Mouse (Mus musculus): Measurements from ENCODE around the gene Cfap57.
A peak's percentile ranks its signal among the peaks of the same experiment; 100 is the strongest.
"Not testable (repeated sequence)": the region's sequence is repeated elsewhere in the genome, so short reads cannot be mapped to it uniquely, and the experiment has no call there.

Gene Cfap57

DNA sequence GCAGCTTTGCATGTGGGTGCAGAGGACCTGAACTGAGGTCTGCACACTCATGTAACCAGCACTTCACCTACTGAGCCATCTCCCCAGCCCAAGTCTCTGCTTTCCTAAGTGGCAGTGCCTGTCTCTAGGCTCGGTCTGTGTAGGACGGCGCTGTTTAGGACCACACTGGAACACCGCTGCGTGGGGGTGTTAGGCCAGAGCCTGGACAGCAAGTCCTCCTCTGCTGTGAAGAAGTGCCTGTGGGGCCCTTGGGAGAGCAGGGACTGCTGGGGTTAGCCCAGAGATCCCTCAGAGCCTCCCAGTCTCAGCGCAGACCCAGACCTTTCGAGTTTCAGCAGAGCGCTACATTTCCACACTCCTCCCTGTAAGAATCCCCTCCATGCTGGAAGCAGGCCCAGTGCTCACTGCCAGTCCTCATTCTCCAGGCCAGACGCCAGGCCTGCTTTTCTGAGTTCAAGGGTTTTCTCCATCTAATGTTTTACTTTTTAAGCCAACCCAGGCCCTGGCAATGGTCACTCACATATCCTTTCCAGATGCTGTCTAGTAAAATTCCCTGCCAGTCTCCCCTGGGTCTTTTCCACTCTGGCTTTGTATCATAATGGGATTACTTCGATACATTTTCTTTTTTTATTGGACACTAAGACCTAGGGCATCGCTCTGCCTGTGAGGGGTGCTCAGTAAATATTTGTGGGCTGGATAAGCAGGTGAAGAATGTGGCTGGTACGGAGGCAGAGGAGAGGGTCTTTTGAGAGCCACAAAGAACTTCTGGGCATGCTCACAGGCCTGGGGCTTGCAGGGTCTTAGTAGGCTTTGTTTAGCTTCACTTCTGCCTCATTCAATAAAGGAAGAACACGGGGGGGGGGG, 56.3 kb downstream of the Cfap57 start:
- no peak for DNase-seq (ENCODE audit: low read depth)

DNA sequence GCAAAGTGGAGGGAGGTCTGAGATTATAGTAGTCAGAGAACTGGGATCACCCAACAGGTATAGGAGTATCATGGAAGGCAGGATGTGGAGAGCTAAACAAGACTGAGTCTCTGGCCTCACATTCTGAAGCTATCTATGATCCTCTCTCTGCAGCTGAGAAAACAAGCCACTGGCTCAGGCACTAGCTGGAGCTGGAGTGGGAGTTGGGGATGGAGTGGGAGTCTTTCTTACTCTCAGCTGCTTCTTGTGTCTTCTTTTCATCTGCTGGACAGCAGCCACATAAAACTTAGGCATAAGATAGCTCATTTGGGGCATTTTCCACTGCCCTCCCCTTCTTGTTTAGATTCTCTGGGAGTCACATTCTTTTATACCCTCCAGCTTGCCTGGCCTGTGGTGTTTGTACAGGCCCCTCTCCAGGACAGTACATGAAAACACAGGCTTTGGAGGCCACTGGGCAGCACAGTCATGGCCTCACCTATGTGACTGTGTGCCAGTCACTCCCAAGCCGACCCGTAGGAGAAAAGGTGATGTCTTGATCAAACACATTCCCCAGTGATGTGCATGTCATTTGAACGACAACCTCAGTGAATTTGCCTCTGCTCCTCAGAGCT, 67.4 kb downstream of the Cfap57 start:
- no peak for DNase-seq (ENCODE audit: low read depth)

DNA sequence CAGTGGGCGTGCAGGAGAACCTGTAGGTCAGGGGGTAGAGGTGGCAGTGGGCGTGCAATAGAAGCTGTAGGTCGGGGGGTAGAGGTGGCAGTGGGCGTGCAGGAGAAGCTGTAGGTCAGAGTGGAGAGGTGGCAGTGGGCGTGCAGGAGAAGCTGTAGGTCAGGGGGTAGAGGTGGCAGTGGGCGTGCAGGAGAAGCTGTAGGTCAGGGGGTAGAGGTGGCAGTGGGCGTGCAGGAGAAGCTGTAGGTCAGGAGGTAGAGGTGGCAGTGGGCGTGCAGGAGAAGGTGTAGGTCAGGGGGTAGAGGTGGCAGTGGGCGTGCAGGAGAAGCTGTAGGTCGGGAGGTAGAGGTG, 72.5 kb downstream of the Cfap57 start:
- DNase-seq (ENCODE audit: low read depth) = peak; percentile 67

DNA sequence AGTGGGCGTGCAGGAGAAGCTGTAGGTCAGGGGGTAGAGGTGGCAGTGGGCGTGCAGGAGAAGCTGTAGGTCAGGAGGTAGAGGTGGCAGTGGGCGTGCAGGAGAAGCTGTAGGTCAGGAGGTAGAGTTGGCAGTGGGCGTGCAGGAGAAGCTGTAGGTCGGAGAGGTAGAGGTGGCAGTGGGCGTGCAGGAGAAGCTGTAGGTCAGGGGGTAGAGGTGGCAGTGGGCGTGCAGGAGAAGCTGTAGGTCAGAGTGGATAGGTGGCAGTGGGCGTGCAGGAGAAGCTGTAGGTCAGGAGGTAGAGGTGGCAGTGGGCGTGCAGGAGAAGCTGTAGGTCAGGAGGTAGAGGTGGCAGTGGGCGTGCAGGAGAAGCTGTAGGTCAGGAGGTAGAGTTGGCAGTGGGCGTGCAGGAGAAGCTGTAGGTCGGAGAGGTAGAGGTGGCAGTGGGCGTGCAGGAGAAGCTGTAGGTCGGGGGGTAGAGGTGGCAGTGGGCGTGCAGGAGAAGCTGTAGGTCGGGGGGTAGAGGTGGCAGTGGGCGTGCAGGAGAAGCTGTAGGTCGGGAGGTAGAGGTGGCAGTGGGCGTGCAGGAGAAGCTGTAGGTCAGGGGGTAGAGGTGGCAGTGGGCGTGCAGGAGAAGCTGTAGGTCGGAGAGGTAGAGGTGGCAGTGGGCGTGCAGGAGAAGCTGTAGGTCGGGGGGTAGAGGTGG, 73.0 kb downstream of the Cfap57 start:
- not testable (repeated sequence) for DNase-seq (ENCODE audit: low read depth)

DNA sequence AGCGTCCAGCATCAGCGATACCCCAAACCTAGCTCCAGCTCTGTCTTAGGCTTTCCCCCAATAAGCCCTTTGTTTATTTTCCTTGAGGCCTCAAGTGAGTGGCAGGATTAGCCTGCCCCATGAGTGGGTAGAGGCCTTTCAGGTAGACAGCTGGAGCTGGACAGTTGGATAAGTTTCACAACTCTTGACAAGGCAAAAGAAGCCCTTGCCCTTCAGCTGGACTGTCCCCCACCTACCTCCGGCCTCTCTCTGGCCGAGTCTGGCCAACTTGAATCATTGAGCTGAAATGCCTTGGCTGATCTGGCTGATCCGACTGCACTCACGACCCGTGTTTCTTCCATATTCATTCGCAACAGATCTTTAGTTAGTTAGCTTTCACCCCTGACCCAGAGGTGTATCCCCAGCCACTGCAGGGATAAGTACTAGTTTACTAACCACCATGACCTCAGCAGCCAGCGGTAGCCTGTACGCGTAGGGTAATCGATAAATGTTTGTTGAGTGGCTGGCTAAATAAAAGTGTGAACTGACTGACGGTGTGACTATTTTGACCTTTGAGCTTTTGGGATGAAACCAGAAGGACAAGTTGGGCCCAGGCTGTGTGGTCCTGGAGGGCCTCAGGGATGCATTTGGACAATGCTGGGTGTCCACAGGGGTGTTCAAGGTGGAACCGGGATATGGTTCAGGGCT, 76.0 kb downstream of the Cfap57 start:
- no peak for DNase-seq (ENCODE audit: low read depth)

DNA sequence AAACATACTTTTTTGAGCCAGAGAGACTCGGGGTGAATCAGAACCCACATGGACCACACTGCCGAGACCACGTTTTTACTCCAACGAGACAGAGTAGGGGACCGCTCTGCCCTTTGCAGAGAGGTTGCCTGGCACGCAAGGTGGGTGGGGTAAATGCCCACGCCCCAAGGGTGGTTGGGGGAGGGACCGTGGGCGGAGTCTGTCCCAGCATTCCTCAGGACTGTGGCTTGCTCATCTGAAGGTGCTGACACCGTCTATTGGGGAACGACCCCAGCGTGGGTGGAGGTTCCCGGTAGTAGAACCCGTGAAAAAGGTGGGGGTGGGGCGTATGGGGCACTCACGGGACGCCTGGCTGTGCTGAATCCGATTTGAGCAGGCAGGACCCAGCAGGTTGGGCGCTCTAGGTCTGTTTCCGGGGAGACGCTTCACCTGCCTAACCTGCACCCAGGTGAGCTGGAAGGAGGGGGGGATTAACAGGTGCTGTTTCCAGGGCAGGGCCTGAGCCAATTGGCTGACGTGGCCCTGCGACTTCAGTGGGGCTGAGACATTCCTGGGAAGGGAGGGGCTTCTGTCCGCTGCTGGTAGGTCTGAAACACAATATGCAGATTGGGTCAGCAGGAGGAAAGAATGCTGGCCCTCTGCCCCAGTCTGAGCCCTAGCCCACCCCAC, 76.9 kb downstream of the Cfap57 start, which contains the start of gene Tmem125:
Gene Tmem125 (minus strand): TSS at position 453 of the 669 bp plus-strand sequence.
- peak; percentile 6 for DNase-seq (ENCODE audit: low read depth)

DNA sequence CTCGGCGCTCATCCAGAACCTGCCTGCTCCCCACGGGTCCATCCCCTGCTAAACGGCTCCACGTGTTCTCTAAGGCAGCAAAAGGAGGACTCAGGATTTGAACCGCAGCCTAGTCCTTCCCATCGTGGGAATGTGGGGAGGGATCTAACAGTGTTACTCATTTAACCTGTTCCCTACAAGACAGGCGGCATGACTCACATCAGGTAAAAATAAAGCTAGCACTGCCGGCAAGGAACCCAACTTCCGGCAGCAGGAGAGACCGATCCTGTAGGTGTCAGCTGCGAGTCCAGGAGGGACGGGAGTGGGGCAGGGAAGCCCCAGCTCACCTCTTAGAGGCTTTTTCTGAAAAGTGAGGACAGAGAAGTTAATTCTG, 77.4 kb downstream of the Cfap57 start:
- DNase-seq (ENCODE audit: low read depth) = peak; percentile 6

DNA sequence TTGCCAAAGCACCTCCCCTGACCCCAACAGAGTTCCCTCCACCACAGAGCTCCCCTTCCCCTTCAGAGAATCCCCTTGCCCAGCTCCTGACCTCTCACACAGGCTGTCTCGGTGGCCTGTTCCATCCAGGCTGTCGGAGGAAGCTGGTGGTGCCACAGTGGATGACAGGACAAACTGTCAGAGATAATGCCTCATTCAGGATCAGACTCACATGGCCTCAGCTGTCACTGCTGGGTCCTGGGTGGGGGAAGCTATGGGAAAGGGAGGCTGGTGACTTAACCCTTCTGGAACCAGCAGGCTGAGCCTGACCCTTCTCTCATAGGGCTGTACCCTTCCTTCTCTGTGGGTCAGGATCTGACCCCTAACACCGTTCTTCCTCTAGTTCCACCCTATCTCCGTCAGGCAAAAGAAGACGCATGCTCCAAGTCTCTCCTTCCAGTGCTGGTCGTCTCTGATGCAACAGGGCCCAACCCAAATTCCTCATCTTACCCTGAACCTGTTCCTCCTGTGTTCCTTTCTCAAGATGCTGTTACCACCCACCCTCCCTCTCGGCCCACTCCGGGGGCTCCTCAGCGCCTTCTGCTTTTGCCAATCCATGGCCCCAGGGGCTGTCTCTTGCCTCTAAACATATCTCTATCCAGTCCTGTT, 77.9 kb downstream of the Cfap57 start:
- DNase-seq (ENCODE audit: low read depth) = no peak

DNA sequence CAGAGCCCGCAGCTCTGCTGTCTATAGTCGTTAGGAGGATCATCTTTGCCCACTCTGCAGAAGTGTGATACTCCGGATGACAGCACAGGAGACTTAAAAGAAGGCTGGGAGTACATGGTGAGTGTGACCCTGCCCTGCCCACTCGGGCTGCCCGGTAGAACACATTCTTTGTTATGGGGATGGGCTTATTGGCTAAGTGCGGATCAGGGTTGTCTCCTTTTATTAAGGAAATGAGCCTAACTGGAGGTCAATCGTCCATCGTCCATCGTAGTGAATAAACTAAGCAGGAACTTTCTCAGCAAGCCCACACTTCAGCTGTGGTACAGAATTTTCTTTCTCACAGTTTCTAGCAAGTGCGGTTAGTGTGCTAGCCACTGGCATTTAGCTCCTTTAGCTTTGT, 80.7 kb downstream of the Cfap57 start:
- no peak for DNase-seq (ENCODE audit: low read depth)

DNA sequence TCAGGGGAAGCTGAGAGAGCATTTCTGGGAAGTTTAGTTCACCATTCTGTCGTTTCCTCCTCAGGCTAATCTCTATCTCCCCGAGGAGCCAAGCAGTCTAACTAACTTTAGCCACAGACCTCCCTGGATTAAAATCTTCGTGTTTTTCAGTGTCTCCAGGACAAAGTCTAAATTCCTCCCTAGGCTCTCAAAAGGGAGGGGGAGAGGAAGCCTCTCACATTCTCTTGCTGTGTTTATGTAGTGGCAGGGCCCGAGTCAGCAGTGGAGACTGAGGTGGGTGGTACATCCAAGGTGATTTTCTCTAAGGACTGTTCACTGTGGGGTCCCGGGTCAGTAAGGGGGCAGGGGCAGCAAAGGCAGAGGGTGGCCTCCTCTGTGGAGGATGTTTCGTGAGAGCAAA, 82.8 kb downstream of the Cfap57 start:
- DNase-seq (ENCODE audit: low read depth) = no peak

DNA sequence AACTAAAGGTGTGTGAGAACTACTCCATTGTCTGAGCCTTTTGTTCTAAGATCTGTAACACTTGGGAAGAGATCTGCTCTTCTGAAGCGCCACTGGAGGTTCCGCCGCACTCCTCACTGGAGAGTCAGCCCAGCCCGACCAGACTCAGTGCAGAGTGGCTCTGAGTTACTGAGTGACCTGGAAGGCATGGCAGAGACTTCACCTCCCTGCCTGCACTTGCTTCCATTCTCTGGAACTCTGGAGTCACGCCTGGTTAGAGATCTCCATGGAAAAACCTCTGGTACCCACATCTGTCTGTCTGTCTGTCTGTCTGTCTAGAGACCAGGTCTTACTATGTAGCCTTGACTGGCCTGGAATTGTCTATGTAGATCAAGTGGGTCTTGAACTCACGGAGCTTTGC, 85.0 kb downstream of the Cfap57 start:
- DNase-seq (ENCODE audit: low read depth) = no peak

DNA sequence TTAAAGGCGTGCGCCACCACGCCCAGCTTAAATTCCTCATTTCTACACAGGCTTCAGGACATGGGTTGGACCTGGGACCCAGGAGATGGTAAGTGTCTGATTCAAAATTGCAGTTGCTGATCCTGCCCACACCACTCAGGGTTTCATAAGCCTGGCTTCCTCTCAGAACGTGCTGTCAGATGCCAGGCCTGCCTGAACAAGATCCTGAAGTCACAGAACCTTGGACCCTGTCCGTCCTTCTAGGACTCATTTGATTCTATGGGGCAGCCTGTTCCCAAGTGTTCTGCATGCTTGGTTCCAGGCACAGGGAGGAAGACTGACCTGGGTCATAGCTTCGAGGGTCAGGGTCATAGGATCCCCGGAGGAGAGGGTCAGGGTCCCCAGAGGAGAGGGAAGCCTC, 87.0 kb downstream of the Cfap57 start:
- DNase-seq (ENCODE audit: low read depth) = no peak

DNA sequence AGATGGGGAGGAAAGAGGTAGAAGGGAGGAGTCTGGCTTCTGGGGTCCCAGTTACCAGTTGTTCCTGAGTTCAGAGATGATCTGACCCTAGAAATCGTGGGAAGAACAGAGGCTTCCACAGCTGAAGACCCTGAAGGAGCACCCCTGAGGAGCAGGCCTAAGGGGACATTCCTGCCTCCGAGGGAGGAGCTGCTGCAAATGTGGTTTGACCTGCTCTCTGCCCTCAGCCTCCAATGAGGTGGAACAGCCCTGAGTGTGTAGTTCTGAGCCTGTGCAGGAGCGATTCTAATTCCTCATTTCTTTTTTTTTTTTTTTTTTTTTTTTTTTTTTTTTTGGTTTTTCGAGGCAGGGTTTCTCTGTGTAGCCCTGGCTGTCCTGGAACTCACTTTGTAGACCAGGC, 87.4 kb downstream of the Cfap57 start:
- DNase-seq (ENCODE audit: low read depth) = no peak

DNA sequence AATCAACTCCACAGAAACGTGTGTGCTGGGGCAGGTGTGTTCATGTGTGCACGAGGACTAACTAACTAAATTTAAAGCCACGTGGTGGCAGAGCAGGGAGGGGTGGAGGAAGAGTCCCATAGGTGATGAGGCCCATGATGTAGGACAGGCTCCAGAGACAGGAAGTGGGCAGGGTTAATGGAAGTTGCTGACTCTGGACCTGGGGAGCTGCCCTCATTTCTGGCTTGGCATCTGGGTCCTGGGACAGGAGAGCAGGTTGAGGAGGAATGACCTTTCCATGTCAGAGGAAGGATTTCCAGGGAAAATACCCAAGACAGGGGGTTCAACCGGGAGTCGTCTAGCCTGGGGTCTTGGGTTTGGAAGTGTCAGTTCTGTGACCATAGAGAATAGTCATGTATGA, 87.9 kb downstream of the Cfap57 start:
- DNase-seq (ENCODE audit: low read depth) = no peak

DNA sequence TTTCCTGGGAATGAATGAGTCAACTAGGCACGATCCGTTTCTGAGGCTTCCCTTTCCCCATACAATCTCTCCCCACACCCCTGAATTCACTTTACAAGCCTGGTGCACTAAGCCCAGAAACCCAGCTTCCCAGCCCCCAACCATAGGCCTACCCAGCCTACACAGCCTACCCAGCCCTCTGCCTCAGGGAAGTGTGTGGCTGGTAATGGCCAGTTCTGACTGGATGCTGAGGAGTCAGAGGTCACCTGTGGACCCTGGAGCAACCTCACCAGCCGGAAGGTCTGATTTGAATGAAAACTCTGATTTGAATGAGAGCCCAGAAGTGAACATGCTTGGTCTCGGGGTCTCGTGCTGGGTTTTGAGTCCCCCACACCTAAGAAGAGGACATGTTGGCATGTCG, 92.9 kb downstream of the Cfap57 start:
- DNase-seq (ENCODE audit: low read depth) = no peak

DNA sequence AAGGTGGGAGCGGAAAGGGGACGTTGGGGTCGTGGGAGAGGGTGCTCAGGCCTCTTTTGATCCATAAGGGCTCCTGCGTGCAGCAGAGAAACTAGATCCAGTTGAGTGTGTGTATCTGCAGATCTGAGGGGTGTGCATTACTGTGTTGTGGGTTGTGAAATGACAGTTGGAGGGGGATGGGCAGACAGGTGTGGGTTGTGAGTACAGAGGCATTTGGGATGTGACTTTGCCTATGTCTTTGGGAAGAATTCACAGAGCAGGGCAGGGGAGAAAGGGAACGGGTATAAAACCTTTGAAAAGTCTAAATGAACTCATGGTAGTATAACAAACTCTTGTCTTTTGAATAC, 93.3 kb downstream of the Cfap57 start:
- no peak for DNase-seq (ENCODE audit: low read depth)

DNA sequence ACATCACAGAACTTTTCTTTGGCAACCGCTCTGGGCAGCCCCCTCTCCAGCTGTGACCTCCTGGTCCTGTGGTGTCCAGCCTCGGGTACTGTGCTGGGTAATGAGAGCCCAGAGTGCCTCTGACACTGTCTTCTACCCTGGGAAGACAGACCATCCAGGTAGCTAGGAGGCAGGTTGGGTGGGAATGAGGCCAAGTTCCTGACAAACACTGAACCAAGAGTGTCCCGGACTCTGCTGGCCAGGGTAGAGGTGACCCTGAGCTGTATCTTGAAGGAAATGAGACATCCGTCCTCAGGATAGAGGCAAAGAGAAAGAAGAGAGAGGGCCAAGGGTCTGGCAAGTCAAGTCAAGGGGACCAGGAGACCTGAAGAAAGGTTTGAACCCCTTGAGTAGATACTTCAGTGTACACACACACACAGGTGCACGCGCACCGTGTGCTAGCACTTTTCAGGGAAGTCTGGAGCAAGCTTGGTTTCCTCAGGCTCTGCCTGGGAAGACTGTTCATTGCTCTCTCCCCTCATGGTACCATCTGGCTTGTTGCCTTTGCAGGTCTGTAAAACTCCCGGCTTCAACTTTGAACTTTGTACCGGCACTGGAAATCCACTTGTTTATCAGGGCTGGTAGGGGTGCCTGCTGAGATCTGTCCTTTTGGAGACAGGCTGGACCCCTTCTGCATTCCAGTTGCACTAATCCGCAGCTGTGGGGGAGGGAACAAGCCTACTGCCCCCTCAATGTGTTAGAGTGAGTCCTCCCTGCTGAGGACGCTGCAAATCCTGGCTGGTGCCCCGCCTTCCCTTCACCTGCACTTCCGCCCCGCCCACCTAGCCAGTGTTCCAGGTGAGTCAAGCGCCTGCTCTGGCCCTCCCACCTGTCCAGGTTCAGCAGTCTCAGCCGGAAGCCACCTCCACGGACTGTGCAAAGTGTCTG, 93.9 kb downstream of the Cfap57 start, which contains the start of gene 2610528J11Rik:
Gene 2610528J11Rik (plus strand): TSS at position 592 of the 927 bp plus-strand sequence.
- no peak for DNase-seq (ENCODE audit: low read depth)

DNA sequence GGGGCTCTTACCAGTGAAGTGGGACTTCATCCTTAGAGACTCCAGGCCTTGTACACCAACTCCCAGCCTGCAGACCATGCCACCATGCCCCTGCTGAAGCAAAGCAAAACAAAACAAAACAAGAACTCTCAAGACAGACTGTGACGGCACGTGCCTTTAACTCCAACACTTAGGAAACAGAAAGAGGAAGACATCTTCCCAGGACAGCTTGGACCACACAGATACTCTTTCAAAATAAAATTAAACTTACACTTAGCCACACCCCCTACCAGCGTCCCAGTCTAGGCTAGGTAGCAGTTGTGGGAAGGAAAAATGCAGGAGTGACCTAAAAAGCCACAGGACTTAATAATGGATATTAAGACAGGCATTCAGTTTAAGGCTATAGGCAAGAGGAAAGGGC, 94.8 kb downstream of the Cfap57 start:
- no peak for DNase-seq (ENCODE audit: low read depth)

DNA sequence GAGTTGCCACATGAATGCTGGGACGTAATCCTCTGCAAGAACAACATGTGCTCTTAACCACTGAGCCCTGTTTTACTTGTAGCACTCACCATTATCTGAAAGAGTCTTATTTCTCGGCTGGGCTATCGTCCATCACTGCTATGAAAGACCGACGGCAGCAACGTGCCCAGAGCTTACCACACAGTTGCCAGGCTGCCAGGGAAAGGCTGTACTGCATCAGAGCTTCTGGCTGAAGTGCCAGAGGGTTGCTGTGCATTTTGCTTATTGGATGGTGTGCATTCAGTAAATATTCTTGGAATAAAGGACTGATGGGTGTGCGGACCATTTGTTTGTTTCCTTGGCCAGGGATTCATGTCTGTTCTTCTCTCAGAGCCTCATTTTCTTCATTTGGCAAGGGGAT, 96.6 kb downstream of the Cfap57 start:
- no peak for DNase-seq (ENCODE audit: low read depth)

DNA sequence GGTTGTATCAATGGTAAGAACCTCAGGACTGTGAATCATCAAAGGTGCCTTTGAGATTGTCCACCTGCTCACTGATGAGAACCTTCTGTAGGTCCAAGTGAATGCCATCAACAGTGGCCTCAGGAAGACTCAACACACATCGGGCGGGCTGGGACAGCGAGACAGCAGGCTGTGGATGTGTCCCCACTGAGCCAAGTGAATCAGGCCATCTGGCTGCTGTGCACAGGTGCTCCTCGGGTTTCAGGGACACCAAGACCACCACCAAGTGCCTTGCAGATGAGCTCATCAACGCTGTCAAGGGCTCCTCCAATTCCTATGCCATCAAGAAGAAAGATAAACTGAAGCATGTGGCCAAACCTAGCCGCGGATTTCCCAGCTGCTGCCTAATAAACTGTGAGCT, 98.3 kb downstream of the Cfap57 start:
- DNase-seq (ENCODE audit: low read depth) = no peak

Data from naive thymus-derived CD4-positive, alpha-beta T cell, adult 2 months (primary cell).